Mouse (Mus musculus) lung, adult 2 months (tissue): Measurements from ENCODE around the gene Nfic. TPM values are rescaled to one million over a fixed set of nuclear protein-coding genes. Genes with fewer than 3 reads are reported as not detected.

Source experiments
- DNase-seq: peaks from one replicate; pipeline ENCODE4 v3.0.0; 2022
- H3K4me1 ChIP-seq: fragments of 200-500 bp; 2 replicates; pipeline ENCODE4 v1.6.1; 2011; ENCODE audit warnings: low read length; ENCODE audit not compliant: control insufficient read depth, insufficient read depth
- H3K4me3 ChIP-seq: fragments of 200-500 bp; replicated peaks from 2 replicates; pipeline ENCODE3; 2011; ENCODE audit warnings: low read depth, mild to moderate bottlenecking, control low read depth, low read length; ENCODE audit errors: extremely low read depth
- CTCF ChIP-seq: fragments of 200-500 bp; IDR thresholded peaks from 2 replicates; pipeline ENCODE4 v1.5.1; 2011; ENCODE audit warnings: mild to moderate bottlenecking, low read length, control low read depth; ENCODE audit not compliant: insufficient read depth
- POLR2A ChIP-seq: fragments of 200-500 bp; IDR thresholded peaks from 2 replicates; pipeline ENCODE4 v1.6.1; 2011; ENCODE audit warnings: low read depth, mild to moderate bottlenecking, control low read depth, low read length, borderline replicate concordance; ENCODE audit errors: extremely low read depth
- WGBS: fragments of 180-500 bp; shearing (Covaris S2); methylation state at CpG from one replicate; pipeline ENCODE4 v1.1.7; 2018; 5-methylcytosine and 5-hydroxymethylcytosine counted together
- polyA plus RNA-seq: library from polyadenylated mRNA; depleted of rRNA; stranded (reverse); fragments of >200 nt; gene quantifications from 2 replicates; pipeline ENCODE4 v1.2.3, GENCODE M21; 2012

Gene Nfic
- polyA plus RNA-seq, 1 experiment, result 103 TPM

GRCm38 (mm10) chr10:81393456-81394063 is 61.9 kb downstream of the Nfic start:
- Histone ChIP-seq H3K4me1 (peaks cover 14% of the 10 kb centered on the region), H3K4me3 (peak overlapping the region; percentile 19)
- no peak for TF ChIP-seq CTCF
- TF ChIP-seq POLR2A, result no peak
- WGBS, result 6% methylated on average over 19 of the region's 19 CpGs
- peak; percentile 33 for DNase-seq

- WGBS, result 52% methylated on average over 14 of the region's 14 CpGs
- H3K4me1 ChIP-seq, result peaks cover 14% of the 10 kb centered on the region
- no peak for DNase-seq
- peak within 1 kb of the TSS; percentile 19 for H3K4me3 ChIP-seq
- TF ChIP-seq CTCF (no peak), POLR2A (no peak)
Observed at GRCm38 (mm10) chr10:81392781-81393185, 62.7 kb downstream of the Nfic start, which contains the start of gene Smim24. Gene Smim24 (plus strand): TSS chr10:81393051.

- TF ChIP-seq POLR2A (no peak), CTCF (no peak)
- DNase-seq, result no peak
- H3K4me1 ChIP-seq, result peaks cover 14% of the 10 kb centered on the region
- no peak overlapping the region for H3K4me3 ChIP-seq
- WGBS, result 81% methylated on average over 6 of the region's 6 CpGs
Observed at GRCm38 (mm10) chr10:81392270-81392669, 63.2 kb downstream of the Nfic start.

GRCm38 (mm10) chr10:81390678-81390965 is 64.8 kb downstream of the Nfic start:
- no peak overlapping the region for H3K4me3 ChIP-seq
- H3K4me1 ChIP-seq, result peaks cover 14% of the 10 kb centered on the region
- no peak for DNase-seq
- TF ChIP-seq CTCF (no peak), POLR2A (no peak)
- 84% methylated on average over 13 of the region's 13 CpGs for WGBS

- peak; percentile 94 for TF ChIP-seq CTCF
- TF ChIP-seq POLR2A, result no peak
- WGBS, result 59% methylated on average over 23 of the region's 23 CpGs
- Histone ChIP-seq H3K4me3 (no peak overlapping the region), H3K4me1 (peaks cover 18% of the 10 kb centered on the region)
- DNase-seq, result peak; percentile 80
Observed at GRCm38 (mm10) chr10:81389801-81390677, 65.4 kb downstream of the Nfic start.

GRCm38 (mm10) chr10:81389373-81389772 is 66.1 kb downstream of the Nfic start:
- Histone ChIP-seq H3K4me3 (no peak overlapping the region), H3K4me1 (peaks cover 20% of the 10 kb centered on the region)
- DNase-seq, result no peak
- 26% methylated on average over 3 of the region's 3 CpGs for WGBS
- TF ChIP-seq POLR2A, result no peak
- TF ChIP-seq CTCF, result no peak

- Histone ChIP-seq H3K4me1 (peaks cover 17% of the 10 kb centered on the region), H3K4me3 (no peak within 1 kb of the TSS)
- 56% methylated on average over 5 of the region's 5 CpGs for WGBS
- no peak for DNase-seq
- no peak for TF ChIP-seq POLR2A
- no peak for TF ChIP-seq CTCF
Observed at GRCm38 (mm10) chr10:81388505-81389055, 66.9 kb downstream of the Nfic start, which contains the start of gene Gm48552. Gene Gm48552 (plus strand): TSS chr10:81389005.

GRCm38 (mm10) chr10:81387716-81388115 is 67.7 kb downstream of the Nfic start:
- WGBS, result 96% methylated on average over 20 of the region's 20 CpGs
- H3K4me1 ChIP-seq, result peaks cover 12% of the 10 kb centered on the region
- TF ChIP-seq CTCF (no peak), POLR2A (no peak)
- DNase-seq, result no peak
- H3K4me3 ChIP-seq, result no peak overlapping the region

- WGBS, result 64% methylated on average over 22 of the region's 22 CpGs
- TF ChIP-seq CTCF (no peak), POLR2A (no peak)
- peaks cover 17% of the 10 kb centered on the region for H3K4me1 ChIP-seq
- no peak for DNase-seq
- no peak overlapping the region for H3K4me3 ChIP-seq
Observed at GRCm38 (mm10) chr10:81385603-81386306, 69.7 kb downstream of the Nfic start.
